Mouse (Mus musculus) kidney, adult 2 months (tissue): ENCODE results near the gene Pcgf5.

Experiments used
- CTCF ChIP-seq: fragments of 200-500 bp; conservative IDR thresholded peaks from 2 replicates; pipeline ENCODE4 v1.5.1; 2011; ENCODE audit warnings: low read depth, mild to moderate bottlenecking, control low read depth, low read length, moderate library complexity, mixed read lengths; ENCODE audit not compliant: insufficient read depth, insufficient read length
- POLR2A ChIP-seq: fragments of 200-500 bp; IDR thresholded peaks from one replicate; pipeline ENCODE4 v1.6.1; 2011; ENCODE audit warnings: low read depth, low read length, control low read depth

GRCm38 (mm10) chr19:36350181-36350580 lies 2.1 kb downstream of the Pcgf5 start:
- TF ChIP-seq CTCF = no peak
- no peak for TF ChIP-seq POLR2A
